Mouse (Mus musculus): ENCODE measurements around the gene Serpinc1.

GRCm38 (mm10) chr1:161040426-161040770 is 62.0 kb downstream of the Serpinc1 start:
- TF ChIP-seq POLR2A (IDR thresholded peaks at IDR 0.05; ENCODE audit: borderline replicate concordance, low read depth, low read length) (no peak), CTCF (IDR thresholded peaks at IDR 0.05; ENCODE audit: low read depth, low read length) (no peak)
